Mouse (Mus musculus): ENCODE measurements around the gene Lkaaear1. TPM values are rescaled to one million over a fixed set of nuclear protein-coding genes. Genes with fewer than 3 reads are reported as not detected.

Gene Lkaaear1
- polyA plus RNA-seq, 1 experiment from 2014 or later, result not detected

GRCm38 (mm10) chr2:181658528-181658927, 39.7 kb downstream of the Lkaaear1 start:
- 89% methylated on average over 7 of the region's 7 CpGs for WGBS
- ATAC-seq (ENCODE audit: insufficient number of reproducible peaks, low FRiP score, low TSS enrichment, low read depth) (no peak), DNase-seq (ENCODE audit: low spot score) (no peak)
- H3K36me3 ChIP-seq (ENCODE audit: control insufficient read depth, insufficient read depth, low read length), result peaks cover 8% of the 10 kb centered on the region
- H3K9ac ChIP-seq (ENCODE audit: low read length), result no peak overlapping the region
- H3K4me2 ChIP-seq (ENCODE audit: low read depth, severe bottlenecking), result no peak overlapping the region
- H3K27me3 ChIP-seq (ENCODE audit: control insufficient read depth, insufficient read depth, low read length), result no peaks in the 10 kb centered on the region
- H3K4me3 ChIP-seq (ENCODE audit: low read depth, low read length), result no peak overlapping the region
- H3K9me3 ChIP-seq (ENCODE audit: control insufficient read depth, low read length), result no peaks in the 10 kb centered on the region
- H3K4me1 ChIP-seq (ENCODE audit: control insufficient read depth, insufficient read depth, low read length), result peaks cover 17% of the 10 kb centered on the region
- H3K27ac ChIP-seq (replicated peaks; ENCODE audit: low read depth, low read length), result no peak overlapping the region

DNA sequence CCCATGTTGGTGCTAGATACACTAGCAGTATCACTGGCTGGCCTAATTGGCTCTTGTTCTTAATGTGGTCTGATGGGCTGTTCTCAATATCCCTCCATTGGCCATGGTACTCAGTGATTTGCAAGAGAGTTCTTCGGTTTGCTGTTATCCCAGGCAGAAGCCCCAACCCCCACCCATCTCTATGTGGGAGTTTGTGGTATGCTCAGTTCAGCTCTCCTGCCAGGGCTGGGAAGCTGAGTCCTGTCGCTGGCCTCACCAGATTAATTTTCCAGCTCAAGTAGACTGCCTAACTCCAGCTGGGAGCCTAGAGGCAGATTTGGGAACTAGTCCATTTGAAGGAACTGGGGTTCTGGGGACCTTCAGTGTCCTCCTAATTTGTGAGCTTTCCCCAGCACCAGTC, 40.8 kb downstream of the Lkaaear1 start:
- Histone ChIP-seq H3K27ac (replicated peaks; ENCODE audit: low read depth, low read length) (no peak overlapping the region), H3K27me3 (ENCODE audit: control insufficient read depth, insufficient read depth, low read length) (no peaks in the 10 kb centered on the region), H3K4me1 (ENCODE audit: control insufficient read depth, insufficient read depth, low read length) (peaks cover 10% of the 10 kb centered on the region; the same call in 1 of the 2 replicates), H3K4me3 (ENCODE audit: low read depth, low read length) (no peak overlapping the region), H3K4me2 (ENCODE audit: low read depth, severe bottlenecking) (no peak overlapping the region), H3K9ac (ENCODE audit: low read length) (no peak overlapping the region), H3K9me3 (ENCODE audit: control insufficient read depth, low read length) (no peaks in the 10 kb centered on the region), H3K36me3 (ENCODE audit: control insufficient read depth, insufficient read depth, low read length) (peaks cover 8% of the 10 kb centered on the region)
- ATAC-seq (ENCODE audit: insufficient number of reproducible peaks, low FRiP score, low TSS enrichment, low read depth) (no peak), DNase-seq (ENCODE audit: low spot score) (no peak)
- 64% methylated on average over 2 of the region's 2 CpGs for WGBS

- no peaks in the 10 kb centered on the region for H3K9me3 ChIP-seq (ENCODE audit: control insufficient read depth, low read length)
- no peaks in the 10 kb centered on the region for H3K27me3 ChIP-seq (ENCODE audit: control insufficient read depth, insufficient read depth, low read length)
- 50% methylated on average over 3 of the region's 3 CpGs for WGBS
- DNase-seq (ENCODE audit: low spot score) (no peak), ATAC-seq (ENCODE audit: insufficient number of reproducible peaks, low FRiP score, low TSS enrichment, low read depth) (no peak)
- no peak within 1 kb of the TSS for H3K27ac ChIP-seq (replicated peaks; ENCODE audit: low read depth, low read length)
- H3K4me2 ChIP-seq (ENCODE audit: low read depth, severe bottlenecking), result no peak within 1 kb of the TSS
- H3K9ac ChIP-seq (ENCODE audit: low read length), result no peak within 1 kb of the TSS
- H3K4me1 ChIP-seq (ENCODE audit: control insufficient read depth, insufficient read depth, low read length), result peaks cover 10% of the 10 kb centered on the region; the same call in 1 of the 2 replicates
- H3K4me3 ChIP-seq (ENCODE audit: low read depth, low read length), result no peak within 1 kb of the TSS
- peaks cover 11% of the 10 kb centered on the region for H3K36me3 ChIP-seq (ENCODE audit: control insufficient read depth, insufficient read depth, low read length)
These were observed 41.5 kb downstream of the Lkaaear1 start, which contains the start of gene Gm29797 for GRCm38 (mm10) chr2:181656734-181657133. TSS of gene Gm29797 (plus strand) at chr2:181657034.

- no peaks in the 10 kb centered on the region for H3K27me3 ChIP-seq (ENCODE audit: control insufficient read depth, insufficient read depth, low read length)
- H3K4me2 ChIP-seq (ENCODE audit: low read depth, severe bottlenecking), result no peak overlapping the region
- H3K36me3 ChIP-seq (ENCODE audit: control insufficient read depth, insufficient read depth, low read length), result peaks cover 23% of the 10 kb centered on the region
- H3K4me3 ChIP-seq (ENCODE audit: low read depth, low read length), result no peak overlapping the region
- no peaks in the 10 kb centered on the region for H3K4me1 ChIP-seq (ENCODE audit: control insufficient read depth, insufficient read depth, low read length)
- WGBS, result 85% methylated on average over 1 of the region's 1 CpGs
- H3K27ac ChIP-seq (replicated peaks; ENCODE audit: low read depth, low read length), result no peak overlapping the region
- H3K9ac ChIP-seq (ENCODE audit: low read length), result no peak overlapping the region
- H3K9me3 ChIP-seq (ENCODE audit: control insufficient read depth, low read length), result no peaks in the 10 kb centered on the region
- DNase-seq (ENCODE audit: low spot score) (no peak), ATAC-seq (ENCODE audit: insufficient number of reproducible peaks, low FRiP score, low TSS enrichment, low read depth) (no peak)
These were observed 44.7 kb downstream of the Lkaaear1 start for GRCm38 (mm10) chr2:181653523-181653922.

DNA sequence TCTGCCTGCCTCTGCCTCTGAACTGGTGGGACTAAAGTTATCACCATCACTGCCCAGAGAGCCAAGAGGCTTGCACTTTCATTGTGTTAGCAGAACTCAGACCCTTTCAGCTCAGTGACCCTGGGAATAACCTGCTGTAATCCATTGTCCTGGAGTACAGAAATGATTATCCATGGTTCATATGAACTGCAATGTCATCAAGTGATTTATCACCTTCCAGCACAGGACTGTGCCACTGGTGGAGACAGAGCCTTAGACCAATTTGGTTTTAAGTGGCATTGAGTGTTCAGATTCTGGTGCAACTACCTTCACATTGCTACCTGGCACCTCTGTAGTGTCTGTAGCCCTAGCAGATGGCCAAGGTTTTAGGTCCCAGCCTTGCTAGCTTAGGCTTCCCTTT, 45.2 kb downstream of the Lkaaear1 start:
- DNase-seq (ENCODE audit: low spot score) (no peak), ATAC-seq (ENCODE audit: insufficient number of reproducible peaks, low FRiP score, low TSS enrichment, low read depth) (no peak)
- H3K4me3 ChIP-seq (ENCODE audit: low read depth, low read length), result no peak overlapping the region
- no peaks in the 10 kb centered on the region for H3K4me1 ChIP-seq (ENCODE audit: control insufficient read depth, insufficient read depth, low read length)
- H3K4me2 ChIP-seq (ENCODE audit: low read depth, severe bottlenecking), result no peak overlapping the region
- peaks cover 25% of the 10 kb centered on the region for H3K36me3 ChIP-seq (ENCODE audit: control insufficient read depth, insufficient read depth, low read length)
- no peak overlapping the region for H3K9ac ChIP-seq (ENCODE audit: low read length)
- H3K27ac ChIP-seq (replicated peaks; ENCODE audit: low read depth, low read length), result no peak overlapping the region
- no peaks in the 10 kb centered on the region for H3K9me3 ChIP-seq (ENCODE audit: control insufficient read depth, low read length)
- no peaks in the 10 kb centered on the region for H3K27me3 ChIP-seq (ENCODE audit: control insufficient read depth, insufficient read depth, low read length)

DNA sequence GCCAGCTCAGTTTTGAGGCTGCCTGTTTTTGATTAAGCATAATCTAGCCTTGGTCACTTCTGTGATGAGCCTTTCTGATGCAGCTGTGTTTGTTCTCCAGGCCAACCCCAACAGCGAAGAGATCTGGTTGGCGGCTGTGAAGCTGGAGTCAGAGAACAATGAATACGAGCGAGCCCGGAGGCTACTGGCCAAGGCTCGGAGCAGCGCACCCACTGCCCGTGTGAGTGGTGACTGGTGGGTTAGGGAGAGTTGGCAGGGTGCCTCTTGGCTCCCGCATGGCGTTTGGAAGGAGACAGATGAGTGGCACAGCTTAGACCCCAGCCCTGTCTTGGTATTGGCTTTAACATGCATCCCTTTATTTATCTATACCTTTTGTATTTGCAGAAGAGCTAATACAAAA, 49.3 kb downstream of the Lkaaear1 start:
- no peak for DNase-seq (ENCODE audit: low spot score)

More for the DNA sequence above, 49.3 kb downstream of the Lkaaear1 start:
- 94% methylated on average over 10 of the region's 10 CpGs for WGBS
- Histone ChIP-seq H3K36me3 (ENCODE audit: control insufficient read depth, insufficient read depth, low read length) (peaks cover 19% of the 10 kb centered on the region), H3K27me3 (ENCODE audit: control insufficient read depth, insufficient read depth, low read length) (no peaks in the 10 kb centered on the region), H3K27ac (replicated peaks; ENCODE audit: low read depth, low read length) (no peak overlapping the region), H3K9me3 (ENCODE audit: control insufficient read depth, low read length) (no peaks in the 10 kb centered on the region), H3K4me2 (ENCODE audit: low read depth, severe bottlenecking) (no peak overlapping the region), H3K9ac (ENCODE audit: low read length) (no peak overlapping the region), H3K4me3 (ENCODE audit: low read depth, low read length) (no peak overlapping the region), H3K4me1 (ENCODE audit: control insufficient read depth, insufficient read depth, low read length) (0 out of 2 replicates have a peak, but pooled peaks cover 5% of the 10 kb centered on the region)
- no peak for ATAC-seq (ENCODE audit: insufficient number of reproducible peaks, low FRiP score, low TSS enrichment, low read depth)

Other genes starting within 250 kb of the Lkaaear1 start
- gene Zbtb46, start 239.0 kb downstream of the Lkaaear1 start, polyA plus RNA-seq (2014; fragmentation: Nextera tagmentation; extraction: Ambion mirVana), result 9.8 and 10.1 TPM in 2 replicates
- 0.08 and 0.21 TPM in 2 replicates for gene Abhd16b, start 205.2 kb downstream of the Lkaaear1 start, polyA plus RNA-seq (2014; fragmentation: Nextera tagmentation; extraction: Ambion mirVana)
- gene Tpd52l2, start 201.3 kb downstream of the Lkaaear1 start, polyA plus RNA-seq (2014; fragmentation: Nextera tagmentation; extraction: Ambion mirVana), result 165 and 175 TPM in 2 replicates
- gene Dnajc5, start 178.0 kb downstream of the Lkaaear1 start, polyA plus RNA-seq (2014; fragmentation: Nextera tagmentation; extraction: Ambion mirVana), result 75.3 and 80.9 TPM in 2 replicates
- 34.4 and 39.7 TPM in 2 replicates for gene Uckl1, start 113.5 kb downstream of the Lkaaear1 start, polyA plus RNA-seq (2014; fragmentation: Nextera tagmentation; extraction: Ambion mirVana)
- 78.7 and 82.5 TPM in 2 replicates for gene Prpf6, start 106.6 kb downstream of the Lkaaear1 start, polyA plus RNA-seq (2014; fragmentation: Nextera tagmentation; extraction: Ambion mirVana)
- 30.9 and 41.1 TPM in 2 replicates for gene Zfp512b, start 105.6 kb downstream of the Lkaaear1 start, polyA plus RNA-seq (2014; fragmentation: Nextera tagmentation; extraction: Ambion mirVana)
- 14.9 and 17.7 TPM in 2 replicates for gene Samd10, start 99.2 kb downstream of the Lkaaear1 start, polyA plus RNA-seq (2014; fragmentation: Nextera tagmentation; extraction: Ambion mirVana)
- 0.68 and 0.88 TPM in 2 replicates for gene Gm29797, start 41.4 kb downstream of the Lkaaear1 start, polyA plus RNA-seq (2014; fragmentation: Nextera tagmentation; extraction: Ambion mirVana)
- 21.4 and 22.0 TPM in 2 replicates for gene Sox18, start 26.8 kb downstream of the Lkaaear1 start, polyA plus RNA-seq (2014; fragmentation: Nextera tagmentation; extraction: Ambion mirVana)
- 23.2 and 25.2 TPM in 2 replicates for gene Tcea2, start 18.1 kb downstream of the Lkaaear1 start, polyA plus RNA-seq (2014; fragmentation: Nextera tagmentation; extraction: Ambion mirVana)
- 92.5 and 97.1 TPM in 2 replicates for gene Rgs19, start 4.5 kb downstream of the Lkaaear1 start, polyA plus RNA-seq (2014; fragmentation: Nextera tagmentation; extraction: Ambion mirVana)
- gene Oprl1, start 16.6 kb upstream of the Lkaaear1 start, polyA plus RNA-seq (2014; fragmentation: Nextera tagmentation; extraction: Ambion mirVana), result 0.69 and 1.0 TPM in 2 replicates
- gene Myt1, start 64.9 kb upstream of the Lkaaear1 start, polyA plus RNA-seq (2014; fragmentation: Nextera tagmentation; extraction: Ambion mirVana), result 0.08 and 0.23 TPM in 2 replicates
- 42.6 and 44.1 TPM in 2 replicates for gene Pcmtd2, start 139.4 kb upstream of the Lkaaear1 start, polyA plus RNA-seq (2014; fragmentation: Nextera tagmentation; extraction: Ambion mirVana)
- gene Polr3k, start 165.9 kb upstream of the Lkaaear1 start, polyA plus RNA-seq (2014; fragmentation: Nextera tagmentation; extraction: Ambion mirVana), result 97.2 and 102 TPM in 2 replicates

Measured in limb, embryonic 11.5 days (tissue).